Mouse (Mus musculus): ENCODE data around the gene Rbfox2.

DNA sequence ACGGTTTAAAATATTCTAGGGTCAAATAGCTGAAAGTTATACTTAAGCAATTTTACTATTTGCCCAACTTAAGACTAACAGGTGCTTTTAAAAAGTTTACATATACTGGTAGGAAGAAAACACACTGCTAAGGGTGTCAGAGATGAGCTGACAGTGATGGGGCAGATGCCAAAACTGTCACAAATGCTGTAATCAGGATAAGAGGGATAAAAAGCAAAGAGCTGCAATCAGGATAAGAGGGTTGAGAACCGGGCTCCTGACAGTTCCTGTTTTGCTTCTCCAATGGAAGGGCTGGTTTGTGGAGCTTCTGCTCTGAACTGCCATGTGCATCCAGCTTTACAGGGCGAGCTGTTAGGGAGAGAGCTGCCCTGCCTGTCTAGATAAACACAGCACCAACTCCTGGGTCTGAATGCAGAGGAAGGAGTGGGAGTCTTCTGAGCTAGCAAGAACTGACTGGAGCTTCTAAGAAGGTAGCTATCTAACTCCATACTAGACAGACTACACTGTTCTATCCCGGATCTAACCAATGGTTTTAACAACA is 94.5 kb downstream of the Rbfox2 start:
- TF ChIP-seq CTCF (IDR thresholded peaks at IDR 0.05; ENCODE audit: low read depth, low read length) (no peak), POLR2A (IDR thresholded peaks at IDR 0.05; ENCODE audit: extremely low read depth, insufficient read depth, low read length) (no peak)

Data from liver, adult 2 months (tissue).